Mouse (Mus musculus) heart, postnatal 14 days (tissue): Measurements from ENCODE around the gene Cep295. TPM values are rescaled to one million over a fixed set of nuclear protein-coding genes. Genes with fewer than 3 reads are reported as not detected.

Experiments
- microRNA-seq, 2 experiments: library from miRNA; unstranded; fragments of <30 nt; microRNA quantifications; one replicate each; pipeline ENCODE4 v1.2.0; 2021 to 2022
- total RNA-seq, 2 experiments: library from RNA; stranded (reverse); gene quantifications; 2 replicates each; pipeline ENCODE4 v1.2.3; 2021

Gene Cep295
- total RNA-seq, 2 experiments from 2014 or later: 8.1 to 10.5 TPM

Small RNA genes within 50 kb of the gene (microRNA-seq; reads per million reads assigned to microRNA genes)
- gene Gm49349 (0 reads per million in 2 experiments), gene mmu-mir-7650 (0 reads per million in 2 experiments)

Other genes starting within 250 kb of the Cep295 start
- gene Hephl1, start 245.7 kb downstream of the Cep295 start, total RNA-seq: under 1 TPM; 0.10 to 0.14 TPM
- gene Vstm5, start 118.7 kb downstream of the Cep295 start, total RNA-seq: under 1 TPM; 0.56 to 0.57 TPM
- 10 to 100 TPM; 16.4 to 17.5 TPM for gene Med17, start 77.9 kb downstream of the Cep295 start, total RNA-seq
- 10 to 100 TPM; 30.0 to 41.7 TPM for gene Taf1d, start 51.6 kb downstream of the Cep295 start, total RNA-seq
- 10 to 100 TPM in 1 of 2 experiments, 1 to 10 TPM in 1; 7.0 to 10.7 TPM for gene 4931406C07Rik, start 51.3 kb downstream of the Cep295 start, total RNA-seq
- gene Smco4, start 135.6 kb upstream of the Cep295 start, total RNA-seq: 10 to 100 TPM; 20.7 to 21.2 TPM